10 mouse cellular contexts compared by ENCODE assay signal in genomic region chr14:54427696-54428095, GRCm38 (mm10). TPM values are rescaled to one million over a fixed set of nuclear protein-coding genes. Genes with fewer than 3 reads are reported as not detected.
DNase-seq lines count a peak whose midpoint lies in the region; ATAC-seq and TF ChIP-seq lines count a peak whose summit lies in the region.
"Had no signal": no experiment of that assay in that cellular context is flagged by ENCODE, and none has a peak within 500 bp of the region (broad histone marks: within the 10 kb centered on the region; RNA-seq: fewer than 3 reads in every experiment).

No protein-coding gene starts in this region.

- WGBS in heart, embryonic 13.5 days = 91% methylated on average over 7 of the region's 7 CpGs
- 82% methylated on average over 7 of the region's 7 CpGs for WGBS in heart, adult 2 months
- 94% methylated on average over 7 of the region's 7 CpGs for WGBS in hindbrain, embryonic 14.5 days
- WGBS in midbrain, embryonic 12.5 days = 93% methylated on average over 7 of the region's 7 CpGs

- peak overlapping the region; percentile 87 for H3K9ac ChIP-seq in heart, embryonic 13.5 days
- H3K9ac ChIP-seq in heart, adult 2 months (ENCODE audit: low read depth, low read length) = no peak overlapping the region
- peak overlapping the region; percentile 86; the same call in 1 of the 2 replicates for H3K9ac ChIP-seq in ES-Bruce4 (ENCODE audit: low read depth, poor library complexity, severe bottlenecking)
- H3K9ac ChIP-seq in hindbrain, embryonic 14.5 days = 0 out of 2 replicates have a peak overlapping the region, but pooled peaks have one; percentile 89
- H3K9ac ChIP-seq in midbrain, embryonic 12.5 days (replicated peaks) = no peak overlapping the region

- no peaks in the 10 kb centered on the region for H3K9me3 ChIP-seq in heart, embryonic 13.5 days
- H3K9me3 ChIP-seq in ES-Bruce4 (replicated peaks; ENCODE audit: control insufficient read depth, insufficient read depth, low read length, poor library complexity, severe bottlenecking) = no peaks in the 10 kb centered on the region
- no peaks in the 10 kb centered on the region for H3K9me3 ChIP-seq in hindbrain, embryonic 14.5 days (ENCODE audit: control insufficient read depth, low read length)
- H3K9me3 ChIP-seq in midbrain, embryonic 12.5 days = no peaks in the 10 kb centered on the region

- peak overlapping the region; percentile 82 for H3K4me3 ChIP-seq in heart, embryonic 13.5 days
- no peak overlapping the region for H3K4me3 ChIP-seq in heart, adult 2 months
- no peak overlapping the region for H3K4me3 ChIP-seq in ES-Bruce4 (ENCODE audit: low read depth, low read length)
- peak overlapping the region; percentile 93 for H3K4me3 ChIP-seq in hindbrain, embryonic 14.5 days (replicated peaks; ENCODE audit: low read length)
- peak overlapping the region; percentile 86 for H3K4me3 ChIP-seq in midbrain, embryonic 12.5 days

- intact Hi-C loops in heart, adult 2 months (cut with DNase I) = loop anchor here (5.0 kb wide), 2 partner anchors 65 to 170 kb away; partner anchors contain the start of gene Oxa1l
- intact Hi-C loops in left cerebral cortex, postnatal 25 days (cut with DNase I) = loop anchor here (2.0 to 5.0 kb wide), 3 partner anchors 21 to 200 kb away; partner anchors contain the start of genes Abhd4 and Dad1

- H3K79me2 ChIP-seq in heart, adult 2 months (replicated peaks; ENCODE audit: control insufficient read depth, insufficient read depth, low read length) = no peaks in the 10 kb centered on the region

- DNase-seq in heart, adult 2 months = no peak
- no peak for DNase-seq in hindbrain, embryonic 14.5 days (ENCODE audit: low spot score)
- DNase-seq in spleen, postnatal 10 days (ENCODE audit: low spot score in 2 of 2) = no peak
- DNase-seq in left cerebral cortex, postnatal 25 days (ENCODE audit: low spot score in 2 of 2) = no peak
- DNase-seq in spleen, postnatal 14 days (ENCODE audit: low spot score in 2 of 2) = no peak
- DNase-seq: lung, adult 2 months; right cerebral cortex, postnatal 25 days had no signal

- H3K36me3 ChIP-seq in heart, embryonic 13.5 days = peaks cover 20% of the 10 kb centered on the region
- H3K36me3 ChIP-seq in heart, adult 2 months (ENCODE audit: control insufficient read depth, insufficient read depth, low read length) = no peaks in the 10 kb centered on the region
- peaks cover 9% of the 10 kb centered on the region for H3K36me3 ChIP-seq in ES-Bruce4 (ENCODE audit: control insufficient read depth, insufficient read depth, low read length, poor library complexity, severe bottlenecking)
- peaks cover 13% of the 10 kb centered on the region; the same call in 1 of the 2 replicates for H3K36me3 ChIP-seq in hindbrain, embryonic 14.5 days (replicated peaks; ENCODE audit: control insufficient read depth, insufficient read depth)
- peaks cover 10% of the 10 kb centered on the region; the same call in 1 of the 2 replicates for H3K36me3 ChIP-seq in midbrain, embryonic 12.5 days

- no peak for TF ChIP-seq CTCF in heart, adult 2 months (IDR thresholded peaks at IDR 0.05)
- no peak for TF ChIP-seq CTCF in ES-Bruce4 (IDR thresholded peaks at IDR 0.05; ENCODE audit: low read depth, low read length)

- no peaks in the 10 kb centered on the region for H3K27me3 ChIP-seq in heart, embryonic 13.5 days (replicated peaks)
- peaks cover 1% of the 10 kb centered on the region; the same call in 1 of the 2 replicates for H3K27me3 ChIP-seq in heart, adult 2 months (ENCODE audit: control insufficient read depth, insufficient read depth, low read length)
- H3K27me3 ChIP-seq in ES-Bruce4 (ENCODE audit: control insufficient read depth, insufficient read depth, low read length, poor library complexity, severe bottlenecking) = no peaks in the 10 kb centered on the region
- peaks cover 9% of the 10 kb centered on the region for H3K27me3 ChIP-seq in hindbrain, embryonic 14.5 days (ENCODE audit: control insufficient read depth, insufficient read depth, low read length)
- peaks cover 7% of the 10 kb centered on the region; the same call in 1 of the 2 replicates for H3K27me3 ChIP-seq in midbrain, embryonic 12.5 days

- no peak for TF ChIP-seq EP300 in heart, adult 2 months (IDR thresholded peaks at IDR 0.05; ENCODE audit: insufficient read depth, low read depth, low read length)
- no peak for TF ChIP-seq EP300 in ES-Bruce4 (IDR thresholded peaks at IDR 0.05; ENCODE audit: insufficient read depth, low read depth, low read length)

- no peak overlapping the region for H3K27ac ChIP-seq in heart, embryonic 13.5 days (replicated peaks)
- no peak overlapping the region for H3K27ac ChIP-seq in heart, adult 2 months
- no peak overlapping the region for H3K27ac ChIP-seq in ES-Bruce4 (ENCODE audit: insufficient read depth, low read length)
- H3K27ac ChIP-seq in hindbrain, embryonic 14.5 days = no peak overlapping the region
- no peak overlapping the region for H3K27ac ChIP-seq in midbrain, embryonic 12.5 days (replicated peaks)

- no peak for TF ChIP-seq POLR2A in heart, adult 2 months (IDR thresholded peaks at IDR 0.05; ENCODE audit: insufficient read depth, low read depth, low read length)
- no peak for TF ChIP-seq POLR2A in ES-Bruce4 (IDR thresholded peaks at IDR 0.05; ENCODE audit: insufficient read depth, low read length)

- H3K4me1 ChIP-seq in heart, embryonic 13.5 days = peaks cover 45% of the 10 kb centered on the region
- peaks cover 7% of the 10 kb centered on the region for H3K4me1 ChIP-seq in heart, adult 2 months (ENCODE audit: control insufficient read depth, insufficient read depth, low read length)
- no peaks in the 10 kb centered on the region for H3K4me1 ChIP-seq in ES-Bruce4 (ENCODE audit: control insufficient read depth, insufficient read depth, low read length)
- peaks cover 21% of the 10 kb centered on the region for H3K4me1 ChIP-seq in hindbrain, embryonic 14.5 days (replicated peaks; ENCODE audit: control insufficient read depth, insufficient read depth, low read length)
- H3K4me1 ChIP-seq in midbrain, embryonic 12.5 days = peaks cover 47% of the 10 kb centered on the region

- no peak for ATAC-seq in heart, embryonic 13.5 days (ENCODE audit: extremely low read depth, insufficient number of reproducible peaks, low FRiP score, low TSS enrichment)
- ATAC-seq in hindbrain, embryonic 14.5 days (ENCODE audit: low FRiP score) = no peak
- ATAC-seq in midbrain, embryonic 12.5 days (ENCODE audit: low FRiP score, low read depth) = no peak

- H3K4me2 ChIP-seq in heart, embryonic 13.5 days = peak overlapping the region; percentile 73
- peak overlapping the region; percentile 73 for H3K4me2 ChIP-seq in hindbrain, embryonic 14.5 days (replicated peaks)
- H3K4me2 ChIP-seq in midbrain, embryonic 12.5 days (replicated peaks) = peak overlapping the region; percentile 64

RNA-seq across cellular contexts. Expression of gene Mrpl52, which starts 1.0 kb away (rescaled TPM):
- 226 and 256 TPM in 2 replicates for polyA plus RNA-seq in heart, embryonic 13.5 days (2015; fragmentation: Nextera tagmentation; extraction: Ambion mirVana)
- 100 to 1,000 TPM; 115 to 129 TPM for total RNA-seq in heart, adult 2 months (2021)
- 76.7 and 168 TPM in 2 replicates for polyA plus RNA-seq in heart, adult 2 months (2012; rRNA removed)
- polyA plus RNA-seq in ES-Bruce4 (2011; ENCODE audit: insufficient read depth, insufficient read length, low read depth, missing spikeins) = 114 and 115 TPM in 2 replicates
- 245 and 308 TPM in 2 replicates for polyA plus RNA-seq in hindbrain, embryonic 14.5 days (2014; fragmentation: Nextera tagmentation; extraction: Ambion mirVana)
- polyA plus RNA-seq in midbrain, embryonic 12.5 days (2016; fragmentation: Nextera tagmentation; extraction: Ambion mirVana) = 262 and 264 TPM in 2 replicates
- 10 to 100 TPM; 89.1 to 94.2 TPM for total RNA-seq in left cerebral cortex, postnatal 25 days (2021)

RNA-seq across cellular contexts. Expression of gene Mmp14, which starts 3.7 kb away (rescaled TPM):
- polyA plus RNA-seq in heart, embryonic 13.5 days (2015; fragmentation: Nextera tagmentation; extraction: Ambion mirVana) = 97.4 and 98.7 TPM in 2 replicates
- total RNA-seq in heart, adult 2 months (2021) = 10 to 100 TPM; 11.2 to 16.5 TPM
- 23.5 and 26.5 TPM in 2 replicates for polyA plus RNA-seq in heart, adult 2 months (2012; rRNA removed)
- polyA plus RNA-seq in ES-Bruce4 (2011; ENCODE audit: insufficient read depth, insufficient read length, low read depth, missing spikeins) = 50.4 and 60.7 TPM in 2 replicates
- 43.6 and 47.3 TPM in 2 replicates for polyA plus RNA-seq in hindbrain, embryonic 14.5 days (2014; fragmentation: Nextera tagmentation; extraction: Ambion mirVana)
- 84.8 and 88.6 TPM in 2 replicates for polyA plus RNA-seq in midbrain, embryonic 12.5 days (2016; fragmentation: Nextera tagmentation; extraction: Ambion mirVana)
- 10 to 100 TPM in 1 of 2 experiments, 1 to 10 TPM in 1; 7.9 to 14.8 TPM for total RNA-seq in left cerebral cortex, postnatal 25 days (2021)

RNA-seq across cellular contexts. Expression of gene Slc7a7, which starts 10.1 kb away (rescaled TPM):
- polyA plus RNA-seq in heart, embryonic 13.5 days (2015; fragmentation: Nextera tagmentation; extraction: Ambion mirVana) = 9.6 and 10.8 TPM in 2 replicates
- 1 to 10 TPM; 4.6 to 5.1 TPM for total RNA-seq in heart, adult 2 months (2021)
- polyA plus RNA-seq in heart, adult 2 months (2012; rRNA removed) = 22.0 and 27.0 TPM in 2 replicates
- polyA plus RNA-seq in ES-Bruce4 (2011; ENCODE audit: insufficient read depth, insufficient read length, low read depth, missing spikeins) = 46.6 and 47.7 TPM in 2 replicates
- polyA plus RNA-seq in hindbrain, embryonic 14.5 days (2014; fragmentation: Nextera tagmentation; extraction: Ambion mirVana) = 4.5 and 6.2 TPM in 2 replicates
- 3.9 and 4.7 TPM in 2 replicates for polyA plus RNA-seq in midbrain, embryonic 12.5 days (2016; fragmentation: Nextera tagmentation; extraction: Ambion mirVana)
- total RNA-seq in left cerebral cortex, postnatal 25 days (2021) = 1 to 10 TPM; 1.7 to 2.8 TPM

RNA-seq across cellular contexts. Expression of gene Lrp10, which starts 36.2 kb away (rescaled TPM):
- 42.1 and 42.2 TPM in 2 replicates for polyA plus RNA-seq in heart, embryonic 13.5 days (2015; fragmentation: Nextera tagmentation; extraction: Ambion mirVana)
- total RNA-seq in heart, adult 2 months (2021) = 10 to 100 TPM; 47.6 to 60.6 TPM
- polyA plus RNA-seq in heart, adult 2 months (2012; rRNA removed) = 61.3 and 72.4 TPM in 2 replicates
- 22.9 and 25.8 TPM in 2 replicates for polyA plus RNA-seq in ES-Bruce4 (2011; ENCODE audit: insufficient read depth, insufficient read length, low read depth, missing spikeins)
- polyA plus RNA-seq in hindbrain, embryonic 14.5 days (2014; fragmentation: Nextera tagmentation; extraction: Ambion mirVana) = 29.2 and 30.8 TPM in 2 replicates
- 31.1 and 32.5 TPM in 2 replicates for polyA plus RNA-seq in midbrain, embryonic 12.5 days (2016; fragmentation: Nextera tagmentation; extraction: Ambion mirVana)
- 10 to 100 TPM; 20.6 to 26.9 TPM for total RNA-seq in left cerebral cortex, postnatal 25 days (2021)

RNA-seq across cellular contexts. Expression of gene Rem2, which starts 48.2 kb away (rescaled TPM):
- 1.6 and 2.0 TPM in 2 replicates for polyA plus RNA-seq in heart, embryonic 13.5 days (2015; fragmentation: Nextera tagmentation; extraction: Ambion mirVana)
- not detected for total RNA-seq in heart, adult 2 months (2021)
- not detected in 2 replicates for polyA plus RNA-seq in heart, adult 2 months (2012; rRNA removed)
- polyA plus RNA-seq in ES-Bruce4 (2011; ENCODE audit: insufficient read depth, insufficient read length, low read depth, missing spikeins) = 2.6 and 4.0 TPM in 2 replicates
- 32.5 and 41.1 TPM in 2 replicates for polyA plus RNA-seq in hindbrain, embryonic 14.5 days (2014; fragmentation: Nextera tagmentation; extraction: Ambion mirVana)
- 42.6 and 44.9 TPM in 2 replicates for polyA plus RNA-seq in midbrain, embryonic 12.5 days (2016; fragmentation: Nextera tagmentation; extraction: Ambion mirVana)
- total RNA-seq in left cerebral cortex, postnatal 25 days (2021) = 1 to 10 TPM; 3.5 to 6.6 TPM

Comparison
In these comparisons a context has a peak if more than half of its experiments do, and no peak if none do; other contexts are left out.
1. H3K4me3 ChIP-seq: peak in heart, embryonic 13.5 days (single experiment), hindbrain, embryonic 14.5 days (single experiment) and midbrain, embryonic 12.5 days (single experiment); none in heart, adult 2 months (single experiment) and ES-Bruce4 (single experiment).
2. H3K9ac ChIP-seq: peak in heart, embryonic 13.5 days (single experiment), ES-Bruce4 (single experiment) and hindbrain, embryonic 14.5 days (single experiment); none in heart, adult 2 months (single experiment) and midbrain, embryonic 12.5 days (single experiment).
3. Peak in every context shown above with its lines, with median percentiles within 50 percentile points of each other: H3K4me2 ChIP-seq.